Mouse (Mus musculus) forebrain, embryonic 14.5 days (tissue): ENCODE data around the gene Sult2b1. TPM values are rescaled to one million over a fixed set of nuclear protein-coding genes. Genes with fewer than 3 reads are reported as not detected.

ENCODE experiments used
- ATAC-seq: fragments of 200-750 bp; cut with Nextera tagmentation; 2 replicates; pipeline ENCODE4 v1.8.0; 2017; ENCODE audit warnings: mild to moderate bottlenecking, moderate library complexity
- DNase-seq: peaks from one replicate; pipeline ENCODE4 v3.0.0-alpha.2; 2015; ENCODE audit warnings: low spot score
- H3K27ac ChIP-seq: fragments of 300-500 bp; sonication (generic); 2 replicates; pipeline ENCODE4 v1.5.1; 2014; ENCODE audit warnings: low read depth, mild to moderate bottlenecking, control low read depth, low read length, moderate library complexity
- H3K27me3 ChIP-seq: fragments of 300-500 bp; sonication (generic); replicated peaks from 2 replicates; pipeline ENCODE4 v1.6.1; 2014; ENCODE audit warnings: low read length, control low read depth, mixed read lengths; ENCODE audit not compliant: control insufficient read depth, insufficient read depth
- H3K36me3 ChIP-seq: fragments of 300-500 bp; sonication (generic); 2 replicates; pipeline ENCODE4 v1.6.1; 2014; ENCODE audit warnings: low read length, control low read depth; ENCODE audit not compliant: control insufficient read depth, insufficient read depth
- H3K4me1 ChIP-seq: fragments of 300-500 bp; sonication (generic); 2 replicates; pipeline ENCODE4 v1.6.1; 2014; ENCODE audit warnings: antibody characterized with exemption, low read length, control low read depth; ENCODE audit not compliant: control insufficient read depth, insufficient read depth
- H3K4me2 ChIP-seq: fragments of 300-500 bp; sonication (generic); 2 replicates; pipeline ENCODE4 v1.6.1; 2014; ENCODE audit warnings: mild to moderate bottlenecking, control low read depth, low read length
- H3K4me3 ChIP-seq: fragments of 300-500 bp; sonication (generic); 2 replicates; pipeline ENCODE4 v1.5.1; 2014; ENCODE audit warnings: low read depth, low read length, control low read depth
- H3K9ac ChIP-seq: fragments of 300-500 bp; sonication (generic); 2 replicates; pipeline ENCODE4 v1.6.1; 2014; ENCODE audit warnings: mild to moderate bottlenecking, low read length, control low read depth, moderate library complexity
- H3K9me3 ChIP-seq: fragments of 300-500 bp; sonication (generic); replicated peaks from 2 replicates; pipeline ENCODE4 v1.6.1; 2016; ENCODE audit warnings: low read length, control low read depth, mixed read lengths; ENCODE audit not compliant: control insufficient read depth
- WGBS: fragments of 180-500 bp; shearing (Covaris S2); extraction: QIAGEN DNeasy Blood & Tissue Kit; methylation state at CpG from one replicate; pipeline ENCODE4 v1.1.7; 2014; 5-methylcytosine and 5-hydroxymethylcytosine counted together
- polyA plus RNA-seq: library from polyadenylated mRNA; unstranded; fragments of >200 nt; fragmentation: Nextera tagmentation; extraction: Ambion mirVana; gene quantifications from 2 replicates; pipeline ENCODE4 v1.2.1, GENCODE M21; 2014

Sult2b1 gene
- polyA plus RNA-seq, 1 experiment from 2014 or later: 4.0 TPM

- peaks cover 81% of the 10 kb centered on the region for H3K36me3 ChIP-seq
- H3K4me2 ChIP-seq: peak overlapping the region; percentile 57
- 2% methylated on average over 48 of the region's 60 CpGs for WGBS
- DNase-seq: no peak
- peak overlapping the region; percentile 58 for H3K9ac ChIP-seq
- H3K27ac ChIP-seq: no peak overlapping the region
- peak overlapping the region; percentile 22 for H3K4me3 ChIP-seq
- peaks cover 9% of the 10 kb centered on the region for H3K4me1 ChIP-seq
- no peaks in the 10 kb centered on the region for H3K9me3 ChIP-seq
- no peak for ATAC-seq
- H3K27me3 ChIP-seq: 0 out of 2 replicates have a peak, but pooled peaks cover 4% of the 10 kb centered on the region
Observed at GRCm38 (mm10) chr7:45797661-45798510, 13.4 kb upstream of the Sult2b1 start.

- H3K4me2 ChIP-seq: 0 out of 2 replicates have a peak overlapping the region, but pooled peaks have one; percentile 18
- DNase-seq (no peak), ATAC-seq (no peak)
- H3K36me3 ChIP-seq: peaks cover 82% of the 10 kb centered on the region
- peak overlapping the region; percentile 58; the same call in 1 of the 2 replicates for H3K9ac ChIP-seq
- H3K9me3 ChIP-seq: no peaks in the 10 kb centered on the region
- no peak overlapping the region for H3K4me3 ChIP-seq
- no peak overlapping the region for H3K27ac ChIP-seq
- peaks cover 9% of the 10 kb centered on the region for H3K4me1 ChIP-seq
- 0 out of 2 replicates have a peak, but pooled peaks cover 4% of the 10 kb centered on the region for H3K27me3 ChIP-seq
- 38% methylated on average over 6 of the region's 6 CpGs for WGBS
Observed at GRCm38 (mm10) chr7:45796950-45797349, 12.5 kb upstream of the Sult2b1 start.

- Histone ChIP-seq H3K4me2 (no peak overlapping the region), H3K9me3 (no peaks in the 10 kb centered on the region), H3K4me1 (peaks cover 9% of the 10 kb centered on the region), H3K4me3 (no peak overlapping the region), H3K27ac (no peak overlapping the region), H3K27me3 (0 out of 2 replicates have a peak, but pooled peaks cover 4% of the 10 kb centered on the region), H3K9ac (no peak overlapping the region), H3K36me3 (peaks cover 86% of the 10 kb centered on the region)
- ATAC-seq (no peak), DNase-seq (no peak)
- 92% methylated on average over 22 of the region's 29 CpGs for WGBS
Observed at GRCm38 (mm10) chr7:45794971-45795370, 10.5 kb upstream of the Sult2b1 start.

GRCm38 (mm10) chr7:45793969-45794585, 9.6 kb upstream of the Sult2b1 start:
- Histone ChIP-seq H3K27me3 (0 out of 2 replicates have a peak, but pooled peaks cover 4% of the 10 kb centered on the region), H3K27ac (no peak overlapping the region), H3K4me1 (peaks cover 9% of the 10 kb centered on the region), H3K4me3 (no peak overlapping the region), H3K36me3 (peaks cover 91% of the 10 kb centered on the region), H3K4me2 (no peak overlapping the region), H3K9me3 (no peaks in the 10 kb centered on the region), H3K9ac (no peak overlapping the region)
- WGBS: 92% methylated on average over 40 of the region's 44 CpGs
- ATAC-seq: no peak
- no peak for DNase-seq

GRCm38 (mm10) chr7:45793240-45793639, 8.8 kb upstream of the Sult2b1 start:
- no peak overlapping the region for H3K27ac ChIP-seq
- no peak overlapping the region for H3K4me2 ChIP-seq
- no peak overlapping the region for H3K4me3 ChIP-seq
- 0 out of 2 replicates have a peak, but pooled peaks cover 4% of the 10 kb centered on the region for H3K27me3 ChIP-seq
- H3K4me1 ChIP-seq: peaks cover 8% of the 10 kb centered on the region
- H3K36me3 ChIP-seq: peaks cover 94% of the 10 kb centered on the region
- ATAC-seq (no peak), DNase-seq (no peak)
- no peaks in the 10 kb centered on the region for H3K9me3 ChIP-seq
- WGBS: 91% methylated on average over 19 of the region's 24 CpGs
- no peak overlapping the region for H3K9ac ChIP-seq

- no peak overlapping the region for H3K9ac ChIP-seq
- no peaks in the 10 kb centered on the region for H3K9me3 ChIP-seq
- no peak overlapping the region for H3K4me2 ChIP-seq
- H3K27me3 ChIP-seq: 0 out of 2 replicates have a peak, but pooled peaks cover 4% of the 10 kb centered on the region
- no peaks in the 10 kb centered on the region for H3K4me1 ChIP-seq
- 83% methylated on average over 17 of the region's 17 CpGs for WGBS
- no peak overlapping the region for H3K27ac ChIP-seq
- H3K4me3 ChIP-seq: no peak overlapping the region
- ATAC-seq: no peak
- H3K36me3 ChIP-seq: peaks cover 93% of the 10 kb centered on the region
- no peak for DNase-seq
Observed at GRCm38 (mm10) chr7:45791756-45792490, 7.5 kb upstream of the Sult2b1 start.

GRCm38 (mm10) chr7:45790721-45791120, 6.3 kb upstream of the Sult2b1 start:
- H3K27ac ChIP-seq: no peak overlapping the region
- H3K4me1 ChIP-seq: 0 out of 2 replicates have a peak, but pooled peaks cover 3% of the 10 kb centered on the region
- no peaks in the 10 kb centered on the region for H3K27me3 ChIP-seq
- no peaks in the 10 kb centered on the region for H3K9me3 ChIP-seq
- H3K4me3 ChIP-seq: no peak overlapping the region
- 89% methylated on average over 6 of the region's 6 CpGs for WGBS
- H3K36me3 ChIP-seq: peaks cover 85% of the 10 kb centered on the region
- ATAC-seq (no peak), DNase-seq (no peak)
- H3K9ac ChIP-seq: no peak overlapping the region
- no peak overlapping the region for H3K4me2 ChIP-seq

- no peaks in the 10 kb centered on the region for H3K9me3 ChIP-seq
- H3K4me1 ChIP-seq: 0 out of 2 replicates have a peak, but pooled peaks cover 3% of the 10 kb centered on the region
- no peak overlapping the region; the same call in 1 of the 2 replicates for H3K4me2 ChIP-seq
- H3K36me3 ChIP-seq: peaks cover 55% of the 10 kb centered on the region
- H3K27ac ChIP-seq: no peak overlapping the region
- no peak for ATAC-seq
- no peak overlapping the region for H3K9ac ChIP-seq
- no peaks in the 10 kb centered on the region for H3K27me3 ChIP-seq
- no peak for DNase-seq
- H3K4me3 ChIP-seq: no peak overlapping the region
- 89% methylated on average over 22 of the region's 22 CpGs for WGBS
Observed at GRCm38 (mm10) chr7:45787642-45788041, 3.2 kb upstream of the Sult2b1 start.
